Mouse (Mus musculus) brown adipose tissue, adult 24 weeks (tissue): ENCODE data around the gene Tra2a. TPM values are rescaled to one million over a fixed set of nuclear protein-coding genes. Genes with fewer than 3 reads are reported as not detected.
"Not testable (repeated sequence)": the region's sequence is repeated elsewhere in the genome, so short reads cannot be mapped to it uniquely, and the experiment has no call there.

ENCODE experiments used
- H3K27ac ChIP-seq: fragments of 200-500 bp; replicated peaks from 2 replicates; pipeline ENCODE4 v1.5.1; 2012; ENCODE audit warnings: low read depth, mild to moderate bottlenecking, low read length
- H3K4me1 ChIP-seq: fragments of 200-500 bp; 2 replicates; pipeline ENCODE4 v1.6.1; 2012; ENCODE audit warnings: low read length, mixed read lengths; ENCODE audit not compliant: control insufficient read depth, insufficient read depth, insufficient read length
- H3K4me3 ChIP-seq: fragments of 200-500 bp; 2 replicates; pipeline ENCODE4 v1.5.1; 2012; ENCODE audit warnings: low read depth, mild to moderate bottlenecking, low read length, moderate library complexity; ENCODE audit not compliant: insufficient read depth
- polyA plus RNA-seq: library from polyadenylated mRNA; stranded (reverse); fragments of >200 nt; gene quantifications from 2 replicates; pipeline ENCODE4 v1.2.4, GENCODE M21; 2012; ENCODE audit not compliant: missing spikeins, insufficient read depth, insufficient read length

Gene Tra2a
- polyA plus RNA-seq: 27.9 and 49.0 TPM in 2 replicates

- Histone ChIP-seq H3K4me3 (peak within 1 kb of the TSS; percentile 98), H3K27ac (peak within 1 kb of the TSS; percentile 96), H3K4me1 (peaks cover 6% of the 10 kb centered on the region)
These were observed at the start of gene Tra2a for GRCm38 (mm10) chr6:49263847-49264243. Tra2a (minus strand) TSS chr6:49264033.

DNA sequence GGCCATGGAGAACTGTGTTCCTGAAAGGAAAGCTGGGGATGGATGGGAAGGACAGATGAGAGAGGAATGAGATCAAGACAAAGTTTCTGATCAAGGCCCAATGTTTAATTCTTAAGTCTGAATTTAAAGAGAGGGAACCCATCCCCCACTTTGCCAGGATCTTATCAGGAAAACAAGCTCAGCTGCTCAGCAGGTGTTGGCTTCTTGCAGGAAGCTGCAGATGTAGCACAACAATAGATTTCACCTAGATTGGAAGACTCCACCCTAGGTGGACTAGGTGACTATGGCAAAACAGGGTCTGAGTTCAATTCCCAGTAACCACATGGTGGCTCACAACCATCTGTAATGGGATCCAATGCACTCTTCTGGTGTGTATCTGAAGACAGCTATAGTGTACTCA, 34.5 kb upstream of the Tra2a start:
- no peak overlapping the region for H3K4me3 ChIP-seq
- H3K27ac ChIP-seq: no peak overlapping the region
- H3K4me1 ChIP-seq: no peaks in the 10 kb centered on the region

- Histone ChIP-seq H3K4me3 (no peak overlapping the region), H3K27ac (no peak overlapping the region), H3K4me1 (no peaks in the 10 kb centered on the region)
These were observed 18.3 kb upstream of the Tra2a start for GRCm38 (mm10) chr6:49282122-49282521.

DNA sequence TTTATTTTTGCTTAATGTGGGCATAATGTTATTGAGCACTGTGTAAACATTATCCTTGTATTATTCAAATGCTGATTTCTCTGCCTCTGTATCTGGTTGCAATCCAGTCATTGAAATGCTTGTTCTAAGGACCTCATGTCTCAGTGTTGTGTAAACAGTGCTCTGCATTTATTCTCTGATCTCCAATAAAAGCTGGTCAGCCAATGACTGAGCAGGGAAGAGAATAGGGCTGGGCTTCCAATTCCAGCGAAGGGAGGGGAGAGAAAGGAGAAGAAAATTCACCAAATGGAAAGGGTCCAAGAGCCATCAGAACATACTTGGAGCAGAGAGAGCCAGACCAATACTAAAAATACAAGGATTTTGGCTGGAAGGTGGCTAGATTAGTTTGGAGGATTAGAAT, 17.1 kb upstream of the Tra2a start:
- H3K4me3 ChIP-seq: no peak overlapping the region
- H3K4me1 ChIP-seq: no peaks in the 10 kb centered on the region
- H3K27ac ChIP-seq: no peak overlapping the region

DNA sequence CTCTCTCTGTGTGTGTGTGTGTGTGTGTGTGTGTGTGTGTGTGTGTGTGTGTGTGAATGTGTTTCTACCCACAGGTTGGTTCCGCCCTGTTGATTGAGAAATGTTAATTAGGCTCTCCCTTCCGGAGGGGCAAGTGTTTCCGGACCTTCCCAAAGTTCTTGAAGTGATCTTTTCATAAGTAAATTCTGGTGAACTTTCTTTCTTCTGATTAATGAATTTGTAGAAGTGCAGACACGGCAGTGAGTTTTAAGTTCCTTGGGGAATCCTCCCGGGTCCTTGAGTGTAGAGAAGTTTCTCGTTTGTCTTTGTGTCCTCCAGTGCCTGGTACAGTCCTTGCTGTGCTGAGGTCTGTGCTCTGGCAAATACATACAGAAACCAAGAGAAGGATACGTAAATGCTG, 11.5 kb upstream of the Tra2a start:
- Histone ChIP-seq H3K27ac (no peak overlapping the region), H3K4me3 (no peak overlapping the region), H3K4me1 (no peaks in the 10 kb centered on the region)

DNA sequence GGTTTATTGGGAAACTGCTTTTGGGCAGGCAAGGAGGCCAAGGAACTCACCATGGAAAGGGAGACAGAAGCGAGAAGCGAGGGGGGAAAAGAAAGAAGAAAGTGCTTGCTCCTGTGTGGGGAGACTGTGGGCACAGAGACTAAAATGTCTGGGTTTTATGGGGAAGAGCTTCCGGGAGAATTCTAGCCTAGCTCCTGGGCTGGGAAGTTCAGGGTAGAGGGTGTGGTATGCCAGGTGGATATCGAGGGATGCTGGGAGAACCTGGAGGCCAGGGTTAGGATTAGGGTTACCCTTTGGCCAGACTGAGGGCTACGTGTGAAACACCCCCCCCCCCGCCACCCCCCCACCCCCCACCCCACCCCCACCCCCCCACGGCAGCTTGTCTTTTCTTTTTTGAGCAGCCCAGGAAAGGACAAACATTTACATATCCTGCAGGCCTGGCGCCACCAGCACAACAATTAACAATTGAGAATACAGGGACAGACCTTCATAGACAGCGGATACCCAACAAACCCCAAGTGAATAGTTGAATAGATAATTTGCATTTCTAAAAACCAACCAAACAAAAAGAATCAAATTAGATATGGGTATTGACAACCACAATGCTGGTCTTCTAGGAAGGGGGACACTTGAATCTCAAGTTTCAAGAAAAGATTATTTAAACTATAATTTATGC, 10.7 kb upstream of the Tra2a start:
- Histone ChIP-seq H3K4me1 (no peaks in the 10 kb centered on the region), H3K27ac (no peak overlapping the region), H3K4me3 (no peak overlapping the region)

DNA sequence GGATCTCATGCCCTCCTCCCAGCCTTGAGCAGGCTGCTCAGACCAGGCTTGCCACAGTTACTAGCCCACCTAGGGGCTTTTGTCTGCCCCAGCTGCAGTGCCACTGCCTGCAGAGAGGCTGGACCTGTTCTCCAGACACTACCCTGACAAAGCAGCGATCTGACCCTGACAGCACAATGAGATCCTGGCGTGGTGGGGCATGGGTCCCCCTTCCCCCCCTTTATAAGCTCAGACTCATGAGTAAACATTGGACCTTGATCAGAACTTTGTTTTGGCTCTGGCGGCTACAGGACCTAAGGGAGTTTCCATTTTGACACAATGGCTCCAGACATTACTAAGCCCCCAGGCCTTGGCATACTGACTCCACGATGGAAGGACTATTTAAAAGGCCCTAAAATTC, 10.1 kb upstream of the Tra2a start:
- Histone ChIP-seq H3K27ac (no peak overlapping the region), H3K4me3 (no peak overlapping the region), H3K4me1 (no peaks in the 10 kb centered on the region)

DNA sequence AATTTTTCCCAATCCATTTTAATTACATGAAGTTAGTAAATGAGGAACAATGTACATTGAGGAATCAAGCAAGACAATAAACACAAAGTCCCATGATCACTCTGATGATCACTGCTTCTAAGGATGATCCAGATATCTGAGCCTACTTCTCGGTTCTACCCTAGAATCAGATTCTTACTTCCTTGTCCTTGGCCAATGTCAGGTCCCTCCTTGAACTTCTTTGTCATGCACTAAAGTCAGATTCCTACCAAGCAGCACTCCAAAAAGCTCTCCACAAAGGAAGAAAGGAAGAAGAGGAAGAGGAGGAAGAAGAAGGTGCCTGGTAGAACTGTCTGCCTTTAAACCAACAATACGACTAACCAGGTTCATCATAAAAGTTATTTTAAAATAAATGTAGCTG, 9.0 kb upstream of the Tra2a start:
- no peak overlapping the region for H3K27ac ChIP-seq
- H3K4me1 ChIP-seq: no peaks in the 10 kb centered on the region
- no peak overlapping the region for H3K4me3 ChIP-seq

DNA sequence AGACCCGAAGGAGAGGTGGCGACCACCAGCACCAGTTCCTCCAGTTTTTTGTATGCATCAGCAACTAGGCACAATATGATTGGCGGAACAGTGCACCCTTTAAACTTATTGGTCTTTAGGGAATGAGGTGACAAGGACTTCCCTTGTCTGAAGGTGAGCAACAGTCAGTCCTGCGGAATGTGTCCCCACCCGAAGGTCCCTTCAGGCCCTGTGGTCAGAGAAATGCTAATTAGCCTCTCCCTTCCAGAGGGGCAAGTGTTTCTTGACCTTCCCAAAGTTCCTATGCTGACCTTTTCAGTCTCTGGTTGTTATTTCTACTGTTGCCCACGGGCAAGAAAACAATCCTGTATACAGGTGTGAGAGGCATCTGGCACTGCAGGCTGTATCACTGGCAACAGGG, 8.0 kb upstream of the Tra2a start:
- Histone ChIP-seq H3K27ac (no peak overlapping the region), H3K4me1 (no peaks in the 10 kb centered on the region), H3K4me3 (no peak overlapping the region)

- no peak overlapping the region for H3K27ac ChIP-seq
- no peak overlapping the region for H3K4me3 ChIP-seq
- H3K4me1 ChIP-seq: no peaks in the 10 kb centered on the region
These were observed 6.1 kb upstream of the Tra2a start for GRCm38 (mm10) chr6:49269923-49270322.

- Histone ChIP-seq H3K4me1 (no peaks in the 10 kb centered on the region), H3K27ac (no peak overlapping the region), H3K4me3 (no peak overlapping the region)
These were observed 5.4 kb upstream of the Tra2a start for GRCm38 (mm10) chr6:49269200-49269599.

- H3K4me1 ChIP-seq: no peaks in the 10 kb centered on the region
- H3K4me3 ChIP-seq: no peak overlapping the region
- H3K27ac ChIP-seq: no peak overlapping the region
These were observed 3.9 kb upstream of the Tra2a start for GRCm38 (mm10) chr6:49267686-49268085.

GRCm38 (mm10) chr6:49265207-49265606, 1.4 kb upstream of the Tra2a start:
- H3K4me1 ChIP-seq, H3K4me3 ChIP-seq, H3K27ac ChIP-seq: not testable (repeated sequence)

DNA sequence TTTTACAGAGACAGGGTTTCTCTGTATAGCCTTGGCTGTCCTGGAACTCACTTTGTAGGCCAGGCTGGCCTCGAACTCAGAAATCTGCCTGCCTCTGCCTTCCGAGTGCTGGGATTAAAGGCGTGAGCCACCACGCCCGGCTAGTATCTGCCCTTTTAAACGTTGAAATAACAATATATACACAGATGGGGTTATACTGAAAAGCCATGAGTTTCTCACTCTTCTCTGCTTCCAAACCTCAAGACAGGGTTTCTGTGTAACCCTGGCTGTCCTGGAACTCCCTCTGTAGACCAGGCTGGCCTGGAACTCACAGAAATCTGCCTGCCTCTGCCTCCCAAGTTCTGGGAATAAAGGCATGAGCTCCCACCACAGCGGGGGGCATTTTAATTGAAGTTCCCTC, 613 bp upstream of the Tra2a start:
- not testable (repeated sequence) for H3K4me1 ChIP-seq, H3K4me3 ChIP-seq, H3K27ac ChIP-seq

GRCm38 (mm10) chr6:49263081-49263846, 569 bp downstream of the Tra2a start:
- H3K27ac ChIP-seq: peak overlapping the region; percentile 96

GRCm38 (mm10) chr6:49262421-49262820, 1.4 kb downstream of the Tra2a start:
- Histone ChIP-seq H3K4me1 (peaks cover 6% of the 10 kb centered on the region), H3K27ac (0 out of 2 replicates have a peak overlapping the region, but pooled peaks have one; percentile 96), H3K4me3 (peak overlapping the region; percentile 98)

More at GRCm38 (mm10) chr6:49263081-49263846, 569 bp downstream of the Tra2a start:
- peak overlapping the region; percentile 98 for H3K4me3 ChIP-seq
- H3K4me1 ChIP-seq: peaks cover 6% of the 10 kb centered on the region
